Comparison of ENCODE assay signal across 13 mouse cellular contexts in genomic region chr2:130932865-130933264, GRCm38 (mm10). TPM values are rescaled to one million over a fixed set of nuclear protein-coding genes. Genes with fewer than 3 reads are reported as not detected.
DNase-seq lines count a peak whose midpoint lies in the region; ATAC-seq lines count a peak whose summit lies in the region.
"Had no signal": no experiment of that assay in that cellular context is flagged by ENCODE, and none has a peak within 500 bp of the region (broad histone marks: within the 10 kb centered on the region; RNA-seq: fewer than 3 reads in every experiment).

No protein-coding gene starts in this region.

- DNase-seq in ovary, postnatal 36 days (ENCODE audit: low spot score) = peak; percentile 8
- DNase-seq in ovary, postnatal 10 days (ENCODE audit: low spot score) = no peak
- peak; percentile 33 for DNase-seq in fat pad, adult 2 months (ENCODE audit: extremely low read depth, low read depth, low spot score)
- peak; percentile 46 for DNase-seq in lung, postnatal 25 days (ENCODE audit: low spot score)
- DNase-seq in cerebellum, adult 9-11 months = no peak
- no peak for DNase-seq in testis, postnatal 14 days (ENCODE audit: low spot score)
- DNase-seq: kidney, postnatal 36 days; layer of hippocampus, postnatal 36 days; right cerebral cortex, postnatal 14 days had no signal

- ATAC-seq in megakaryocyte-erythroid progenitor cell, adult 5-6 weeks (replicated peaks; ENCODE audit: low FRiP score, low TSS enrichment, poor library complexity, severe bottlenecking) = no peak
- ATAC-seq: activated CD4-positive, CD25-positive, alpha-beta regulatory T cell, adult 4 months; forebrain, embryonic 14.5 days; intestine, postnatal 0 days had no signal

RNA-seq across cellular contexts. Expression of gene Atrn, which starts 26.6 kb away (rescaled TPM):
- total RNA-seq in megakaryocyte-erythroid progenitor cell, adult 5-6 weeks (2014; fragmentation: Nextera tagmentation) = 11.3 and 17.0 TPM in 2 replicates
- 7.8 and 10.5 TPM in 2 replicates for total RNA-seq in megakaryocyte-erythroid progenitor cell, adult 5-6 weeks (2017)

RNA-seq across cellular contexts. Expression of gene 4930402H24Rik, which starts 26.7 kb away (rescaled TPM):
- 22.4 and 37.8 TPM in 2 replicates for total RNA-seq in megakaryocyte-erythroid progenitor cell, adult 5-6 weeks (2014; fragmentation: Nextera tagmentation)
- total RNA-seq in megakaryocyte-erythroid progenitor cell, adult 5-6 weeks (2017) = 7.5 and 12.6 TPM in 2 replicates

Comparison
In these comparisons a context has a peak if more than half of its experiments do, and no peak if none do; other contexts are left out.
1. DNase-seq: peak in ovary, postnatal 36 days (single experiment), fat pad, adult 2 months (single experiment) and lung, postnatal 25 days (single experiment); none in ovary, postnatal 10 days (single experiment), cerebellum, adult 9-11 months (single experiment) and testis, postnatal 14 days (single experiment).